ENCODE assay signal across 9 mouse cellular contexts in genomic region chr4:77259250-77259971, GRCm38 (mm10).
DNase-seq lines count a peak whose midpoint lies in the region; ATAC-seq and TF ChIP-seq lines count a peak whose summit lies in the region.
"Had no signal": no experiment of that assay in that cellular context is flagged by ENCODE, and none has a peak within 500 bp of the region (broad histone marks: within the 10 kb centered on the region; RNA-seq: fewer than 3 reads in every experiment).

No protein-coding gene starts in this region.

- peak overlapping the region; percentile 26 for H3K4me2 ChIP-seq in heart, embryonic 13.5 days
- no peak overlapping the region for H3K4me2 ChIP-seq in heart, embryonic 11.5 days
- no peak overlapping the region for H3K4me2 ChIP-seq in midbrain, embryonic 13.5 days (replicated peaks)
- H3K4me2 ChIP-seq in midbrain, embryonic 15.5 days = no peak overlapping the region
- H3K4me2 ChIP-seq in hindbrain, postnatal 0 days (ENCODE audit: low read depth, low read length) = no peak overlapping the region
- H3K4me2 ChIP-seq in stomach, embryonic 14.5 days (replicated peaks; ENCODE audit: low read depth, low read length) = 0 out of 2 replicates have a peak overlapping the region, but pooled peaks have one; percentile 5

- H3K4me1 ChIP-seq in heart, embryonic 13.5 days = peaks cover 8% of the 10 kb centered on the region
- H3K4me1 ChIP-seq in heart, embryonic 11.5 days (ENCODE audit: control insufficient read depth, insufficient read depth, low read length) = no peaks in the 10 kb centered on the region
- H3K4me1 ChIP-seq in midbrain, embryonic 13.5 days (replicated peaks) = no peaks in the 10 kb centered on the region
- no peaks in the 10 kb centered on the region; the same call in 1 of the 2 replicates for H3K4me1 ChIP-seq in midbrain, embryonic 15.5 days
- H3K4me1 ChIP-seq in hindbrain, postnatal 0 days (ENCODE audit: insufficient read depth, low read length) = no peaks in the 10 kb centered on the region
- peaks cover 8% of the 10 kb centered on the region; the same call in 1 of the 2 replicates for H3K4me1 ChIP-seq in stomach, embryonic 14.5 days (ENCODE audit: control insufficient read depth, insufficient read depth, low read length)

- H3K27ac ChIP-seq in heart, embryonic 13.5 days (replicated peaks) = peak overlapping the region; percentile 53; the same call in 1 of the 2 replicates
- no peak overlapping the region for H3K27ac ChIP-seq in heart, embryonic 11.5 days (ENCODE audit: low read depth, low read length)
- H3K27ac ChIP-seq in midbrain, embryonic 13.5 days = no peak overlapping the region
- H3K27ac ChIP-seq in midbrain, embryonic 15.5 days = no peak overlapping the region
- no peak overlapping the region for H3K27ac ChIP-seq in hindbrain, postnatal 0 days
- H3K27ac ChIP-seq in stomach, embryonic 14.5 days (ENCODE audit: low read length) = no peak overlapping the region

- H3K9me3 ChIP-seq in heart, embryonic 13.5 days = no peaks in the 10 kb centered on the region
- H3K9me3 ChIP-seq in heart, embryonic 11.5 days (replicated peaks; ENCODE audit: control insufficient read depth, low read length) = no peaks in the 10 kb centered on the region
- no peaks in the 10 kb centered on the region for H3K9me3 ChIP-seq in midbrain, embryonic 13.5 days
- no peaks in the 10 kb centered on the region for H3K9me3 ChIP-seq in midbrain, embryonic 15.5 days
- no peaks in the 10 kb centered on the region for H3K9me3 ChIP-seq in hindbrain, postnatal 0 days (ENCODE audit: low read length)
- H3K9me3 ChIP-seq in stomach, embryonic 14.5 days (ENCODE audit: control insufficient read depth, low read depth, low read length) = no peaks in the 10 kb centered on the region

- 49% methylated on average over 8 of the region's 8 CpGs for WGBS in heart, embryonic 13.5 days
- WGBS in heart, embryonic 11.5 days (ENCODE audit: insufficient replicate concordance) = 61% methylated on average over 8 of the region's 8 CpGs
- 81% methylated on average over 8 of the region's 8 CpGs for WGBS in midbrain, embryonic 13.5 days
- 71% methylated on average over 8 of the region's 8 CpGs for WGBS in midbrain, embryonic 15.5 days
- WGBS in hindbrain, postnatal 0 days = 35% methylated on average over 8 of the region's 8 CpGs
- 29% methylated on average over 8 of the region's 8 CpGs for WGBS in stomach, embryonic 14.5 days

- H3K27me3 ChIP-seq in heart, embryonic 13.5 days (replicated peaks) = no peaks in the 10 kb centered on the region
- no peaks in the 10 kb centered on the region for H3K27me3 ChIP-seq in heart, embryonic 11.5 days (ENCODE audit: control insufficient read depth, insufficient read depth, low read length)
- no peaks in the 10 kb centered on the region for H3K27me3 ChIP-seq in midbrain, embryonic 13.5 days
- no peaks in the 10 kb centered on the region for H3K27me3 ChIP-seq in midbrain, embryonic 15.5 days (replicated peaks)
- no peaks in the 10 kb centered on the region for H3K27me3 ChIP-seq in hindbrain, postnatal 0 days (ENCODE audit: insufficient read depth, low read length)
- no peaks in the 10 kb centered on the region for H3K27me3 ChIP-seq in stomach, embryonic 14.5 days (ENCODE audit: control insufficient read depth, insufficient read depth, low read length)

- peak; percentile 62 for DNase-seq in hindbrain, postnatal 0 days (ENCODE audit: low spot score)
- DNase-seq in cerebellum, adult 18-20 months = no peak
- no peak for DNase-seq in right cerebral cortex, postnatal 25 days
- DNase-seq: cerebellum, postnatal 36 days had no signal

- no peak overlapping the region for H3K9ac ChIP-seq in heart, embryonic 13.5 days
- no peak overlapping the region for H3K9ac ChIP-seq in heart, embryonic 11.5 days (ENCODE audit: low read depth, low read length)
- no peak overlapping the region for H3K9ac ChIP-seq in midbrain, embryonic 13.5 days (replicated peaks)
- no peak overlapping the region for H3K9ac ChIP-seq in midbrain, embryonic 15.5 days
- H3K9ac ChIP-seq in hindbrain, postnatal 0 days (replicated peaks; ENCODE audit: low read length) = no peak overlapping the region
- no peak overlapping the region for H3K9ac ChIP-seq in stomach, embryonic 14.5 days (replicated peaks; ENCODE audit: low read depth, low read length)

- no peak overlapping the region for H3K4me3 ChIP-seq in heart, embryonic 13.5 days
- H3K4me3 ChIP-seq in heart, embryonic 11.5 days (ENCODE audit: low read depth, low read length) = no peak overlapping the region
- H3K4me3 ChIP-seq in midbrain, embryonic 13.5 days (replicated peaks) = no peak overlapping the region
- H3K4me3 ChIP-seq in midbrain, embryonic 15.5 days = no peak overlapping the region
- H3K4me3 ChIP-seq in hindbrain, postnatal 0 days (ENCODE audit: low read length) = no peak overlapping the region
- H3K4me3 ChIP-seq in stomach, embryonic 14.5 days (ENCODE audit: low read depth, low read length) = no peak overlapping the region

- no peak for ATAC-seq in heart, embryonic 13.5 days (ENCODE audit: extremely low read depth, insufficient number of reproducible peaks, low FRiP score, low TSS enrichment)
- no peak for ATAC-seq in heart, embryonic 11.5 days (replicated peaks; ENCODE audit: insufficient number of reproducible peaks, low FRiP score, low TSS enrichment)
- ATAC-seq in midbrain, embryonic 13.5 days = peak; percentile 50; the same call in 1 of the 2 replicates
- ATAC-seq in midbrain, embryonic 15.5 days (replicated peaks) = no peak; the same call in 1 of the 2 replicates
- ATAC-seq in hindbrain, postnatal 0 days = 0 out of 2 replicates have a peak, but pooled peaks have one; percentile 40
- peak; percentile 79; the same call in 1 of the 2 replicates for ATAC-seq in stomach, embryonic 14.5 days (ENCODE audit: insufficient number of reproducible peaks, insufficient read depth, low FRiP score, low read depth)

- TF ChIP-seq CTCF in hindbrain, postnatal 0 days (IDR thresholded peaks at IDR 0.05; ENCODE audit: low read depth) = no peak

- H3K36me3 ChIP-seq in heart, embryonic 13.5 days = no peaks in the 10 kb centered on the region
- no peaks in the 10 kb centered on the region for H3K36me3 ChIP-seq in heart, embryonic 11.5 days (ENCODE audit: control insufficient read depth, insufficient read depth, low read length)
- no peaks in the 10 kb centered on the region for H3K36me3 ChIP-seq in midbrain, embryonic 13.5 days
- H3K36me3 ChIP-seq in midbrain, embryonic 15.5 days (replicated peaks) = no peaks in the 10 kb centered on the region
- no peaks in the 10 kb centered on the region for H3K36me3 ChIP-seq in hindbrain, postnatal 0 days (ENCODE audit: insufficient read depth, low read length)
- H3K36me3 ChIP-seq in stomach, embryonic 14.5 days (ENCODE audit: control insufficient read depth, insufficient read depth, low read length) = no peaks in the 10 kb centered on the region

Comparison
In these comparisons a context has a peak if more than half of its experiments do, and no peak if none do; other contexts are left out.
1. ATAC-seq: peak in midbrain, embryonic 13.5 days (single experiment), hindbrain, postnatal 0 days (single experiment) and stomach, embryonic 14.5 days (single experiment); none in heart, embryonic 13.5 days (single experiment), heart, embryonic 11.5 days (single experiment) and midbrain, embryonic 15.5 days (single experiment).
2. H3K4me2 ChIP-seq: peak in heart, embryonic 13.5 days (single experiment) and stomach, embryonic 14.5 days (single experiment); none in heart, embryonic 11.5 days (single experiment), midbrain, embryonic 13.5 days (single experiment), midbrain, embryonic 15.5 days (single experiment) and hindbrain, postnatal 0 days (single experiment).